Mouse (Mus musculus): ENCODE results near the gene Mad1l1.
A peak's percentile ranks its signal among the peaks of the same experiment; 100 is the strongest.

The Mad1l1 gene

DNA sequence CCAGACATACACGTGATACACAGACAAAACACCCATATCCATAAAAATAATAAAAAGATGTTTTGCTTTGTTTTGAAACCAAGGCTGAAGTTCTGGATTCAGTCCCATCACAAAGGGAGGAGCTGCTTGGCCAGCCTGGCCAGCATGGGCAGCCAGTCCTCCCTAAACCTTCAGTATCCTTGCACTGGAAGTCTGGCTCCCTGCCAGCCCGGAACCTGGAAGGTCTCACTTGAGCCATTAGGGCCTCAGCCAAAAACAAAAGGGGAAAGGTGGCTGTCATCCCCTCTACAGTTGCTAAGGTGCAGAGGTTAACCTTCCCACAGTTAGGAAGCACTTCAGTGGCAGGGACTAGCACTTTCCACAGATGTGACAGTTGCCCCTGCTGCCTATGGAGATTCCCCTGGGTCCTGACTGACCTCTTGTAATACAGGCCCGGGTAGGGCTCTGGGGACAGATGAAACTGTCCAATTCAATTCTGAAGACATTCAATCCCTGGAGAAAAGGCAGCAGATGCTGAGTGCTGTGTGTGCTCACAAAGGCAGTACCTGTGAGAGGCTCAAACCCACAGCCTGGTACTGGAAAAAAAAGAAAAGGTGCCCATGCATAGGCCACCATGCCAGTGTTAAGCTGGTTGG lies 100.2 kb downstream of the Mad1l1 start:
- DNase-seq (ENCODE audit: low spot score in 2 of 2) = peak in 1 of 2 experiments; percentile 26

DNA sequence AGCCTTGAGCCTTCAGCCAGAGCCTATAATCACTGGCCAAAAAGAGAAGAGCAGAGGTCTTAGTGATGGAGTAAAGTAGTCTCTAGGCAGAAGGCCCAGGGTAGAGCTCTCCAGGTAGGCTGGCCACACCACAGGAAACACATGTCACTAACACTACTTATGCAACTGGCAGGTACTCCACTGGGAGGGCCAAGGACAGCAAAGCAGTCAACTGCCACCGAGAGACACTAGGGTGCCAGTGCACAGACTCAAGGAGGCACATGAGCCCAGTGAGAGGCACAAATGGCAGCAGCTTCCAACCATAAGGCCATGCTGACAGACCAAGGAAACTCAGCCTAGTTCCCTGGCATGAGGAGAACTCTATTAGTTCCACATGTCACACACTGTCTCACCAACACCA lies 102.1 kb downstream of the Mad1l1 start:
- no peak for DNase-seq (ENCODE audit: low spot score in 2 of 2)

DNA sequence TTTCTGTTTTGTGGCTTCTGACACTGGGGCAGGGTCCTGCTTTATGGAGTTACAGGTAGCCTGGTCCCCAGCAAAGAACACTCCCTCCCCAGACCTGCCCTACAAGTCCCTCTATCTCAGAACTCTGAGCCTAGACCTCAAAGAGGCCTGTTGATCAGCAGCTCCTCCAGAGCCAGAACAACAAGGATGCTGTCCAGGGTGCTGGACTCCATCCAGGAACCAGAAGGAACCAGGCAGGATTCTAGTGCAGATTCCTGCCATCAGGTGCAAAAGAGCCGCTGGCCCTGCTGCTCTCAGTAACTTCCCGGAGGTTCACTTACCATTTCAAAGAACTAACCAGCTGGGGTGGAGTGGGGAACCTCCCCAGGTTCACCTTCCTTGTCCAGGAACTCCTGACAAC lies 103.5 kb downstream of the Mad1l1 start:
- DNase-seq (ENCODE audit: low spot score in 2 of 2) = no peak

- DNase-seq (ENCODE audit: low spot score in 2 of 2) = no peak
Observed at GRCm38 (mm10) chr5:140217083-140217482, 104.3 kb downstream of the Mad1l1 start.

- no peak for DNase-seq (ENCODE audit: low spot score in 2 of 2)
Observed at GRCm38 (mm10) chr5:140215471-140216087, 105.8 kb downstream of the Mad1l1 start.

- no peak for DNase-seq (ENCODE audit: low spot score in 2 of 2)
Observed at GRCm38 (mm10) chr5:140213001-140213400, 108.4 kb downstream of the Mad1l1 start.

GRCm38 (mm10) chr5:140210417-140211184 lies 110.8 kb downstream of the Mad1l1 start:
- DNase-seq (ENCODE audit: low spot score in 2 of 2) = no peak

DNA sequence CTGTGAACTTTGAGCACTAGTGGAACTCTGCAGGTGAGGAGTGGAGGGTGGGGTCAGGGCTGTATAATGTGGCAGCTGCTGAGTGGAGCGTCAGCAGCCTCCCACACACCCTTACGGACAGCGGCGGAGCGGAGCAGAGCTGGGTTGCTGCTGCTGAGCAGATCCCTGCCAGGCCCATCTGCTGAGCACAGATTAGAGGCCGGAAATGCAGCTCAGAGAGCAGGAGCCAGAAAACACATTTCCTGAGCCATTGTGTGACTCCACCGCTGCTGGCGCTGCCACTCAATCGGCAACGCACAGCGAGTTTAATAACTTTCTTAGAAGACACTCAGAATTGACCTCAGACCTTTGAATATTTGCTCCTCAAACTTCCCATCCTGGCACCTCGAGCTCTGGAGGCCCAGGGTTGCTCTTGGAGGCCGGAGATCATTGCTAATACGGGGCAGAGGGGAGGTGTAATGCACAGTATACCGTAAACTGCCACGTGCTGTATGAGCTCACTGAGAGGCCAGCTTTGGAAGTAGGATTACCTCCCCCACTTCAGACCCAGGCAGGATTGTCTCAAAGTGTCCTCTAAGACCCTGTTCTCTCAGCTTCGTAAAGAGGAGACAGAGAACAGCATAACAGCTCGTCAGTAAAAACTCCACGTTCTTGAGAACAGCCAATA lies 112.5 kb downstream of the Mad1l1 start:
- DNase-seq (ENCODE audit: low spot score in 2 of 2) = peak in 1 of 2 experiments; percentile 3

DNA sequence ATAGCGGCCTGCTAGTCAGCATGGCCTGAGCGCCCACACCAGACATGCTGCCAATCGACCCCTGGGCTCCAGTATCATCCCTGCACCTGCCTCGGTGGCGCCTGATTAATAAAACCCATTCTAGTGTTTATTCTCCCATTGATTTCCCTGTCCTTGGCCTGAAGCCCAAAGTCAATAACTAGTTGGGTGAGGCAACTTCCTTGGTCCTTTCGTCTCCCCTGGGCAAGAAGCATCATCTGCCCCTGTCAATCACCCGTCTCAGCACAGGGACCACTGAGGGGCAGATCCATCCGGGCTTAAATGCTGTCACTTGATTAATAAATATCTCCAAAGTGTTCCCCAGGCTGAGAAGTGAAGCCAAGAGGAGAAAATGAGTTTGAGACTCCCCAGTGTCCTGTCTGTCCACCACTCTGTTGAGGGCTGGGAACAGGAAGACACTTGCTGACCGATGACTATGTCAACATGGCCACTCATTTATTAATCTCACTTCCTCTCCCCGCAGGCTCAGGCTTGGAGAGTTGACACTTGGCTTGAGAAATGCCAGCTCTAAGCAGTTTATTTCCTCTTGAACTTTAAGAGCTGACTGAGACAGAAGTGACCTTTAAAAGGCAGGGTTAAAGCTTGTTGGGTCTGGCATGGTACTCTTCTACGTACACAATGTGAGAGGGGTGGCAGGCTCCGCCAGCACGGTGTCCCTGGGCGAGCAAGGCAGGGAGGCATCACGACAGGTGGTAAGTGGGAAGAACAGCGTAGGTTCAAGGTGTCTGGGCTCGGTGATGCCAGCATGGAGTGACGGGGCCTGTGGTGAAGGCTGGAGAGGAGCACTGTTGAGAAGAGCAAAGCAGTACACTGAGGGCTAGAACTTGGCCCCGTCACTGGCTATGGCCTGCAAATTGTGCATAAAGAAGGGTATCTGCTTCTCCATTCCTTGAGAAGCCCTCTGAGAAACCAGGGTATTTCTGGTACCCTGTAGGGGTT lies 114.3 kb downstream of the Mad1l1 start:
- DNase-seq (ENCODE audit: low spot score in 2 of 2) = peak; percentile 2 to 28

- DNase-seq (ENCODE audit: low spot score in 2 of 2) = no peak
Observed at GRCm38 (mm10) chr5:140205991-140206390, 115.4 kb downstream of the Mad1l1 start.

GRCm38 (mm10) chr5:140204465-140204864 lies 116.9 kb downstream of the Mad1l1 start:
- peak; percentile 23 to 34 for DNase-seq (ENCODE audit: low spot score in 2 of 2)

DNA sequence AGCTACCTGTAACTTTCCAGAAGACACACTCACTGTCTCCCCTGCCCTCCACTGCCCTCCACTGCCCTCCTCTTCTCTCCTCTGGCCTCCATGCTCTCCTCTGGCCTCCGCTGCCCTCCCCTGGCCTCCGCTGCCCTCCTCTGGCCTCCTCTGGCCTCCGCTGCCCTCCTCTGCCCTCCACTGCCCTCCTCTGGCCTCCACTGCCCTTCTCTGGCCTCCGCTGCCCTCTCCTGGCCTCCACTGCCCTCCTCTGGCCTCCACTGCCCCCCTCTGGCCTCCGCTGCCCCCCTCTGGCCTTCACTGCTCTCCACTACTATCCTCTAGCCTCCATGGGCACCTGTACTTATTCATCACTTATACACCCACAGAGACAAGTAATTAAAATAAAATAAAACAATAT lies 117.3 kb downstream of the Mad1l1 start:
- DNase-seq (ENCODE audit: low spot score in 2 of 2) = no peak

DNA sequence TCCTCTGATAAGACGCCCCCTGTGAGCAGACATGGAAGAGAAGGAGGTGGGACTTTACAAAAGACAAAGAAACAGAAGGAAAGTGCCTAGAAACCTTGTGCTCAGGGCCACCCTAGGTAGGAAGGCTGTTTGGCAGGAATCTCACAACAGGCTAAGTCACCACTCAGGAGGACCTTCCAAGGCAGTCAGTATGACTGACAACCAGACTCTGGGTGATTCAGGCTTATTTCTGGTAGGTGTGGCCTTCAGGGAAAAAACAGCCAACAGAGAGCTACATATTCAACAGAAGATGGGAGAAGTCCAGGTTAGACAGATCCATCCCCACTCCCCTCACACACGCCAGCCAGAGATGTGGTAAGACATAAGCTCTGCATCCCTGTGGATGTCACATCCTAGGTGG lies 118.9 kb downstream of the Mad1l1 start:
- no peak for DNase-seq (ENCODE audit: low spot score in 2 of 2)

DNA sequence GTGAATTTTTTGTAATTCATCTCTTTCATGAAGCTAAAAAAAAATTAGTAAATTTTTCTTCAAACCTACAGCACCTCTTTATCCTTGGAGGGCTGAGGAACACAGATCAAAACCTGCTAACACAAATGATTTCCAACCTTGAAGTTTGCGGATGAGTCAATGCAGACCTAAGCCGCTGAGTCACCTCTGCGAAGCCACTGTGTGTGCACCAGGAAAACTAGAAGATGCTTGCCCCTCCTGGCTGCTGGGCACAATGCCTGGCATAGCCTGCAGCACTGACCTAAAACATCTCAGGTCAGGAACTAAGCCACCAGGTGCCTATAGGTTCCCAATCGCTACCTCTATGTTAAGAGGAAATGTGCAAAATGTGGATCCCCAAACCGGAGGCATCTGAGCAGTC lies 119.8 kb downstream of the Mad1l1 start:
- no peak for DNase-seq (ENCODE audit: low spot score in 2 of 2)

- no peak for DNase-seq (ENCODE audit: low spot score in 2 of 2)
Observed at GRCm38 (mm10) chr5:140201109-140201508, 120.2 kb downstream of the Mad1l1 start.

GRCm38 (mm10) chr5:140197705-140198104 lies 123.6 kb downstream of the Mad1l1 start:
- peak; percentile 74 to 78 for DNase-seq (ENCODE audit: low spot score in 2 of 2)

DNA sequence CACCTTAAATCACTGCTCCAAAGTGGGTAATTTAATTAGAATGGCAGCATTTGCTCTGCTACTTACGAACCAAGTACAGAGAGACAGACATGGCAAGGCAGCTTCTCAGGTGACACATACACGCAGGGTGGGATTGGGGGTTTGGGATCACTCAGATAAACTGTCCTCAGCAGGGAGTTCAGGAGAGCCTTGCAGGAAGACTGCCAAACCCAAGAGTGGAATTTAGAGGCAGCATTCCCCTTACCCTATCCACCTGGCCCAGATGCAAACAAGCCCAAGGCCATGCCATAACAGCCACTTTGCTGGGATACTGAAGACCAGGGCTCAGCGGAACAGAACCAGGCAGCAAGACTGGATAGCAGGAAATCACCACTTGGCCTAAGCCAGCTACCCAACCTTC lies 124.9 kb downstream of the Mad1l1 start:
- no peak for DNase-seq (ENCODE audit: low spot score in 2 of 2)

- DNase-seq (ENCODE audit: low spot score in 2 of 2) = peak in 1 of 2 experiments; percentile 21
Observed at GRCm38 (mm10) chr5:140194173-140194572, 127.2 kb downstream of the Mad1l1 start.

- no peak for DNase-seq (ENCODE audit: low spot score in 2 of 2)
Observed at GRCm38 (mm10) chr5:140191539-140191938, 129.8 kb downstream of the Mad1l1 start.

- no peak for DNase-seq (ENCODE audit: low spot score in 2 of 2)
Observed at GRCm38 (mm10) chr5:140186351-140186750, 135.0 kb downstream of the Mad1l1 start.

DNA sequence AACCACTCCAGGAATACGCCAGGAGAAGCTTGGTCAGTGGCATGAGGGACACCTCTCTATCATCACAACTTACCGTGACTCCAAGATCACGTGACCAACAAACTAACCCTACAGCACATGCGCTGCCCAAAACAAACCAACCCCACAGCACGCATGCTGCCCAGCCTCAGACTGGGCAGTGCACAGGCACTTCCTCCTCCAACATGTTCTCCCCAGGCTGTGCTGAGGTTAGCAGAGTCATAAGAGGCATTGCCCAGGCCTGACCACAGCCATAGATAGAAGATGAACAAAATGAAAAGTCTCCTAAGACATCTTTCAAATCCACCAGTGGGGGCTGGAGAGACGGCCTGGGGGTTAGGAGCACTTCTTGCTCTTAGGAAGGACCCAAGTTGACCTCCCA lies 135.6 kb downstream of the Mad1l1 start:
- no peak for DNase-seq (ENCODE audit: low spot score in 2 of 2)
